In the genomic region with DNA sequence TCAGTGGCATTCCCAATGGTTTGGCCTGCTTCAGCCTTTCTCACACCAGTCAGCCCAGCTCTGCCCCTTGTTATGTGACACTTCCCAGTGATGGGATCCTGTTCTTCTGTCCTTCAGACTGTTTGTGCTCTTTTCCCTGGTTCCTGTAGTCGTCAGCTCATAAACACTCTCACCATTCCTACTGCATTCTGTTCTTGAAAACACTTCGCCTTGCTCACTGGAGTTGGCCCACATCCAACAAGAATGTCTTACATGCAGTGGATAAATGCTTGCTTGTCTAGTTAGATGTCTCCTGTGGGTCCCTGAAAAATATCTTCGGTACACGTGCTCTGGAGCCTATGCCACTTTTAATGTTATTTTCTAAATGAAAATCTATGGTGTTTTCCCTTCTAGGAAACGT, we compare ENCODE assay signal across 20 mouse cellular contexts. TPM values are rescaled to one million over a fixed set of nuclear protein-coding genes. Genes with fewer than 3 reads are reported as not detected.
A peak's percentile ranks its signal among the peaks of the same experiment; 100 is the strongest.
DNase-seq lines count a peak whose midpoint lies in the region; ATAC-seq and TF ChIP-seq lines count a peak whose summit lies in the region.
"Had no signal": no experiment of that assay in that cellular context is flagged by ENCODE, and none has a peak within 500 bp of the region (broad histone marks: within the 10 kb centered on the region; RNA-seq: fewer than 3 reads in every experiment).

No protein-coding gene starts in this region.

- no peak overlapping the region for H3K4me3 ChIP-seq in intestine, embryonic 14.5 days (ENCODE audit: low read depth, low read length)
- no peak overlapping the region for H3K4me3 ChIP-seq in intestine, postnatal 0 days (ENCODE audit: low read depth, low read length)
- no peak overlapping the region for H3K4me3 ChIP-seq in lung, postnatal 0 days (ENCODE audit: low read depth, low read length)
- no peak overlapping the region for H3K4me3 ChIP-seq in limb, embryonic 13.5 days
- H3K4me3 ChIP-seq: gastrocnemius, adult 2 months; hindbrain, embryonic 15.5 days; midbrain, embryonic 12.5 days; myocyte; neural tube, embryonic 13.5 days had no signal

- TF ChIP-seq EP300 in lung, postnatal 0 days (IDR thresholded peaks at IDR 0.05) = no peak

- WGBS in intestine, embryonic 14.5 days = 47% methylated on average over 5 of the region's 5 CpGs
- WGBS in intestine, postnatal 0 days = 58% methylated on average over 5 of the region's 5 CpGs
- 48% methylated on average over 5 of the region's 5 CpGs for WGBS in lung, postnatal 0 days
- 49% methylated on average over 5 of the region's 5 CpGs for WGBS in limb, embryonic 13.5 days

- H3K9ac ChIP-seq in intestine, embryonic 14.5 days (ENCODE audit: low read length) = no peak overlapping the region
- H3K9ac ChIP-seq in intestine, postnatal 0 days (ENCODE audit: low read depth, low read length) = no peak overlapping the region
- no peak overlapping the region for H3K9ac ChIP-seq in lung, postnatal 0 days (replicated peaks; ENCODE audit: low read depth)
- H3K9ac ChIP-seq in limb, embryonic 13.5 days = no peak overlapping the region
- H3K9ac ChIP-seq: hindbrain, embryonic 15.5 days; midbrain, embryonic 12.5 days; neural tube, embryonic 13.5 days had no signal

- 0 out of 2 replicates have a peak overlapping the region, but pooled peaks have one; percentile 22 for H3K27ac ChIP-seq in intestine, embryonic 14.5 days (ENCODE audit: low read depth)
- no peak overlapping the region for H3K27ac ChIP-seq in intestine, postnatal 0 days (ENCODE audit: low read depth, low read length)
- H3K27ac ChIP-seq in lung, postnatal 0 days (ENCODE audit: low read length) = no peak overlapping the region
- 0 out of 2 replicates have a peak overlapping the region, but pooled peaks have one; percentile 28 for H3K27ac ChIP-seq in limb, embryonic 13.5 days
- H3K27ac ChIP-seq: gastrocnemius, adult 2 months; hindbrain, embryonic 15.5 days; midbrain, embryonic 12.5 days; neural tube, embryonic 13.5 days had no signal

- H3K4me2 ChIP-seq in intestine, embryonic 14.5 days (ENCODE audit: low read length) = no peak overlapping the region
- H3K4me2 ChIP-seq in intestine, postnatal 0 days (replicated peaks; ENCODE audit: low read depth) = no peak overlapping the region
- no peak overlapping the region for H3K4me2 ChIP-seq in lung, postnatal 0 days (replicated peaks; ENCODE audit: low read depth, low read length)
- no peak overlapping the region for H3K4me2 ChIP-seq in limb, embryonic 13.5 days (replicated peaks)
- H3K4me2 ChIP-seq: hindbrain, embryonic 15.5 days; midbrain, embryonic 12.5 days; neural tube, embryonic 13.5 days had no signal

- peaks cover 15% of the 10 kb centered on the region for H3K36me3 ChIP-seq in intestine, embryonic 14.5 days (ENCODE audit: control insufficient read depth, insufficient read depth, low read length)
- H3K36me3 ChIP-seq in intestine, postnatal 0 days (ENCODE audit: control insufficient read depth, insufficient read depth) = peaks cover 15% of the 10 kb centered on the region
- H3K36me3 ChIP-seq in lung, postnatal 0 days (ENCODE audit: insufficient read depth, low read length) = peaks cover 11% of the 10 kb centered on the region; the same call in 1 of the 2 replicates
- H3K36me3 ChIP-seq in limb, embryonic 13.5 days = no peaks in the 10 kb centered on the region
- H3K36me3 ChIP-seq: hindbrain, embryonic 15.5 days had no signal

- no peak for ATAC-seq in intestine, embryonic 14.5 days (replicated peaks; ENCODE audit: low FRiP score, low TSS enrichment, low read depth)
- ATAC-seq in intestine, postnatal 0 days = no peak
- ATAC-seq in lung, postnatal 0 days = no peak; the same call in 1 of the 2 replicates
- ATAC-seq in limb, embryonic 13.5 days (ENCODE audit: low FRiP score, low read depth) = no peak

- H3K4me1 ChIP-seq in intestine, embryonic 14.5 days (replicated peaks; ENCODE audit: control insufficient read depth, insufficient read depth, low read length) = peaks cover 10% of the 10 kb centered on the region
- peaks cover under 1% of the 10 kb centered on the region; the same call in 1 of the 2 replicates for H3K4me1 ChIP-seq in intestine, postnatal 0 days (replicated peaks; ENCODE audit: control insufficient read depth, insufficient read depth, low read length)
- H3K4me1 ChIP-seq in lung, postnatal 0 days (ENCODE audit: insufficient read depth, low read depth, low read length) = peaks cover 4% of the 10 kb centered on the region; the same call in 1 of the 2 replicates
- H3K4me1 ChIP-seq in limb, embryonic 13.5 days = peaks cover 40% of the 10 kb centered on the region

- H3K27me3 ChIP-seq in intestine, embryonic 14.5 days (replicated peaks; ENCODE audit: control insufficient read depth, insufficient read depth, low read length) = no peaks in the 10 kb centered on the region
- H3K27me3 ChIP-seq in intestine, postnatal 0 days (replicated peaks; ENCODE audit: control insufficient read depth, insufficient read depth, low read length) = no peaks in the 10 kb centered on the region
- no peaks in the 10 kb centered on the region for H3K27me3 ChIP-seq in lung, postnatal 0 days (replicated peaks; ENCODE audit: insufficient read depth, low read length)
- H3K27me3 ChIP-seq in limb, embryonic 13.5 days = no peaks in the 10 kb centered on the region
- H3K27me3 ChIP-seq: hindbrain, embryonic 15.5 days; midbrain, embryonic 12.5 days; neural tube, embryonic 13.5 days had no signal

- H3K9me3 ChIP-seq in intestine, embryonic 14.5 days (ENCODE audit: control insufficient read depth, low read length) = no peaks in the 10 kb centered on the region
- no peaks in the 10 kb centered on the region for H3K9me3 ChIP-seq in intestine, postnatal 0 days (ENCODE audit: control insufficient read depth)
- no peaks in the 10 kb centered on the region for H3K9me3 ChIP-seq in lung, postnatal 0 days (ENCODE audit: low read length)
- no peaks in the 10 kb centered on the region for H3K9me3 ChIP-seq in limb, embryonic 13.5 days
- H3K9me3 ChIP-seq: hindbrain, embryonic 15.5 days; midbrain, embryonic 12.5 days; neural tube, embryonic 13.5 days had no signal

- DNase-seq in intestine, embryonic 14.5 days (ENCODE audit: low spot score) = no peak
- DNase-seq in lung, postnatal 0 days (ENCODE audit: low spot score) = peak; percentile 61
- DNase-seq in lung, postnatal 14 days = no peak
- peak; percentile 64 for DNase-seq in brain, adult 2 months (ENCODE audit: low read depth, low spot score)
- no peak for DNase-seq in cerebellum, adult 9-11 months
- DNase-seq: adrenal gland, adult 8-10 months; cerebellum, adult 8-10 months; gastrocnemius, adult 2 months; heart, postnatal 4 days; kidney, adult 18-20 months; kidney, postnatal 4 days; retina, postnatal 1 day; right cerebral cortex, postnatal 4 days; thymus, postnatal 25 days had no signal

- TF ChIP-seq CTCF in intestine, postnatal 0 days (IDR thresholded peaks at IDR 0.05; ENCODE audit: low read depth) = no peak
- TF ChIP-seq CTCF in lung, postnatal 0 days (IDR thresholded peaks at IDR 0.05) = no peak

RNA-seq across cellular contexts. Expression of gene Nr2c1, which starts 3.2 kb away (rescaled TPM):
- 10.7 and 13.7 TPM in 2 replicates for polyA plus RNA-seq in intestine, embryonic 14.5 days (2014; fragmentation: Nextera tagmentation; extraction: Ambion mirVana)
- 3.8 and 4.2 TPM in 2 replicates for polyA plus RNA-seq in intestine, postnatal 0 days (2015; fragmentation: Nextera tagmentation; extraction: Ambion mirVana)
- 5.4 TPM in 2 replicates for polyA plus RNA-seq in lung, postnatal 0 days (2015; fragmentation: Nextera tagmentation; extraction: Ambion mirVana)
- 9.9 and 10.0 TPM in 2 replicates for polyA plus RNA-seq in limb, embryonic 13.5 days (2015; fragmentation: Nextera tagmentation; extraction: Ambion mirVana)

RNA-seq across cellular contexts. Expression of gene Ndufa12, which starts 53.9 kb away (rescaled TPM):
- 456 and 473 TPM in 2 replicates for polyA plus RNA-seq in intestine, embryonic 14.5 days (2014; fragmentation: Nextera tagmentation; extraction: Ambion mirVana)
- polyA plus RNA-seq in intestine, postnatal 0 days (2015; fragmentation: Nextera tagmentation; extraction: Ambion mirVana) = 534 and 563 TPM in 2 replicates
- 221 and 253 TPM in 2 replicates for polyA plus RNA-seq in lung, postnatal 0 days (2015; fragmentation: Nextera tagmentation; extraction: Ambion mirVana)
- 306 and 316 TPM in 2 replicates for polyA plus RNA-seq in limb, embryonic 13.5 days (2015; fragmentation: Nextera tagmentation; extraction: Ambion mirVana)

Comparison
In these comparisons a context has a peak if more than half of its experiments do, and no peak if none do; other contexts are left out.
1. DNase-seq: peak in lung, postnatal 0 days (single experiment) and brain, adult 2 months (single experiment); none in intestine, embryonic 14.5 days (single experiment), lung, postnatal 14 days (single experiment) and cerebellum, adult 9-11 months (single experiment).
2. H3K27ac ChIP-seq: peak in intestine, embryonic 14.5 days (single experiment) and limb, embryonic 13.5 days (single experiment); none in intestine, postnatal 0 days (single experiment) and lung, postnatal 0 days (single experiment).